Mouse (Mus musculus): Measurements from ENCODE around the gene Hpn. TPM values are rescaled to one million over a fixed set of nuclear protein-coding genes. Genes with fewer than 3 reads are reported as not detected.
A peak's percentile ranks its signal among the peaks of the same experiment; 100 is the strongest.

Hpn gene
- polyA plus RNA-seq, 1 experiment = 22.1 TPM

- WGBS = 92% methylated on average over 10 of the region's 10 CpGs
These were observed 25.9 kb upstream of the Hpn start for GRCm38 (mm10) chr7:31140941-31141340.

DNA sequence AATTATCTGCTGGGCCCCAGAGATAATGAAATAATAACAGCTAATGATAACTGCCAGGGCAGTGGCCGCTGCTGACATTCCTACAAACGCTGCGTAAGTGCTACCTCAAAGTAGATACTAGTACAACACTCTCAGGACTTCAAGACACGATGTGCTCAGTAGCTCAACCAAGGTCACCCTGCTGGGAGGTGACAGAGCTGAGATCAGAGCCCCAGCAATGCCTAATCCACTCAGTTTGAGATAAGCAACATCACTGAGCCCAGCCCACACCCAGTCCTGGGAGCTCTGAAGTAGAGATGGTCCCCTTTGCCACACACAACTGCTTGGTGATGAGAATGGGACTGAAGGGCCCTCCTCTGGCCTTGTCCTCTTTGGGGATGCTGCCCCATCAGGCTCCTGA is 25.2 kb upstream of the Hpn start:
- Histone ChIP-seq H3K4me3 (ENCODE audit: extremely low read depth, insufficient read depth, insufficient read length) (no peak overlapping the region), H3K4me1 (ENCODE audit: control insufficient read depth, insufficient read depth, insufficient read length) (no peaks in the 10 kb centered on the region), H3K27ac (ENCODE audit: insufficient read depth, low read length) (no peak overlapping the region), H3K36me3 (ENCODE audit: control insufficient read depth, insufficient read depth, low read length) (peaks cover 74% of the 10 kb centered on the region), H3K27me3 (ENCODE audit: control insufficient read depth, insufficient read depth, low read length) (no peaks in the 10 kb centered on the region)
- 93% methylated on average over 4 of the region's 4 CpGs for WGBS
- TF ChIP-seq CTCF (IDR thresholded peaks at IDR 0.05; ENCODE audit: extremely low read depth, insufficient read depth, insufficient read length, insufficient replicate concordance) (no peak), POLR2A (IDR thresholded peaks at IDR 0.05; ENCODE audit: low read depth, low read length) (no peak)
- DNase-seq (ENCODE audit: low read depth in 1 of 2, low spot score in 2 of 2) = no peak

More at GRCm38 (mm10) chr7:31140941-31141340, 25.9 kb upstream of the Hpn start:
- no peak overlapping the region for H3K4me3 ChIP-seq (ENCODE audit: extremely low read depth, insufficient read depth, insufficient read length)
- H3K27ac ChIP-seq (ENCODE audit: insufficient read depth, low read length) = no peak overlapping the region
- H3K4me1 ChIP-seq (ENCODE audit: control insufficient read depth, insufficient read depth, insufficient read length) = no peaks in the 10 kb centered on the region
- TF ChIP-seq POLR2A (IDR thresholded peaks at IDR 0.05; ENCODE audit: low read depth, low read length) (no peak), CTCF (IDR thresholded peaks at IDR 0.05; ENCODE audit: extremely low read depth, insufficient read depth, insufficient read length, insufficient replicate concordance) (no peak)
- H3K36me3 ChIP-seq (ENCODE audit: control insufficient read depth, insufficient read depth, low read length) = peaks cover 68% of the 10 kb centered on the region
- H3K27me3 ChIP-seq (ENCODE audit: control insufficient read depth, insufficient read depth, low read length) = no peaks in the 10 kb centered on the region
- no peak for DNase-seq (ENCODE audit: low read depth in 1 of 2, low spot score in 2 of 2)

- Histone ChIP-seq H3K36me3 (ENCODE audit: control insufficient read depth, insufficient read depth, low read length) (peaks cover 79% of the 10 kb centered on the region), H3K27me3 (ENCODE audit: control insufficient read depth, insufficient read depth, low read length) (no peaks in the 10 kb centered on the region), H3K27ac (ENCODE audit: insufficient read depth, low read length) (no peak overlapping the region), H3K4me3 (ENCODE audit: extremely low read depth, insufficient read depth, insufficient read length) (no peak overlapping the region), H3K4me1 (ENCODE audit: control insufficient read depth, insufficient read depth, insufficient read length) (no peaks in the 10 kb centered on the region)
- peak; percentile 84; the same call in 1 of the 2 replicates for TF ChIP-seq CTCF (IDR thresholded peaks at IDR 0.05; ENCODE audit: extremely low read depth, insufficient read depth, insufficient read length, insufficient replicate concordance)
- TF ChIP-seq POLR2A (IDR thresholded peaks at IDR 0.05; ENCODE audit: low read depth, low read length) = no peak
- 60% methylated on average over 5 of the region's 5 CpGs for WGBS
- DNase-seq (ENCODE audit: low read depth in 1 of 2, low spot score in 2 of 2) = peak in 1 of 2 experiments; percentile 74
These were observed 24.7 kb upstream of the Hpn start for GRCm38 (mm10) chr7:31139765-31140164.

GRCm38 (mm10) chr7:31135717-31136116 is 20.6 kb upstream of the Hpn start:
- Histone ChIP-seq H3K4me3 (ENCODE audit: extremely low read depth, insufficient read depth, insufficient read length) (no peak overlapping the region), H3K36me3 (ENCODE audit: control insufficient read depth, insufficient read depth, low read length) (peaks cover 85% of the 10 kb centered on the region), H3K27ac (ENCODE audit: insufficient read depth, low read length) (no peak overlapping the region), H3K27me3 (ENCODE audit: control insufficient read depth, insufficient read depth, low read length) (no peaks in the 10 kb centered on the region), H3K4me1 (ENCODE audit: control insufficient read depth, insufficient read depth, insufficient read length) (no peaks in the 10 kb centered on the region)
- TF ChIP-seq CTCF (IDR thresholded peaks at IDR 0.05; ENCODE audit: extremely low read depth, insufficient read depth, insufficient read length, insufficient replicate concordance) = no peak
- no peak for TF ChIP-seq POLR2A (IDR thresholded peaks at IDR 0.05; ENCODE audit: low read depth, low read length)
- 95% methylated on average over 10 of the region's 10 CpGs for WGBS
- no peak for DNase-seq (ENCODE audit: low read depth in 1 of 2, low spot score in 2 of 2)

DNA sequence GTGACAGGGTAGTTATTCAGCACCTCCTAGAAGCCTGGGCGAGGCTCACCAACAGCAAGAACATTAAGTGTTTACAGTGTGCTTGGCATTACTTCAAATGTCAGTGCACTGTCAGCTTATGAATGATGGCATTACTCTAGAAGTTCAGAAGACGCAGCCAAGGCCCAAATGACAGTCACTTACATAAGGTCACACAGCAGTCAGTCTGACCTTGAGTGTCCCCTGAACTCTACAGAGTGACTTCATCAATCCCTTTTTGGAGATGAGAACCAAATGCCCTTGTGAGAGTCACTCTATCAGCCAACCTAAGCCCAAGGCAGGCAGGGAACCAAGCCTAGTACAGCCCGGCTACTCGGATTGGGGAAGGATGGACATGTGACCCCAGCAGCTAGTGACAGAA is 16.8 kb upstream of the Hpn start:
- Histone ChIP-seq H3K4me1 (ENCODE audit: control insufficient read depth, insufficient read depth, insufficient read length) (peaks cover 5% of the 10 kb centered on the region), H3K27me3 (ENCODE audit: control insufficient read depth, insufficient read depth, low read length) (no peaks in the 10 kb centered on the region; the same call in 1 of the 2 replicates), H3K36me3 (ENCODE audit: control insufficient read depth, insufficient read depth, low read length) (peaks cover 70% of the 10 kb centered on the region), H3K27ac (ENCODE audit: insufficient read depth, low read length) (no peak overlapping the region), H3K4me3 (ENCODE audit: extremely low read depth, insufficient read depth, insufficient read length) (no peak overlapping the region)
- TF ChIP-seq POLR2A (IDR thresholded peaks at IDR 0.05; ENCODE audit: low read depth, low read length) (no peak), CTCF (IDR thresholded peaks at IDR 0.05; ENCODE audit: extremely low read depth, insufficient read depth, insufficient read length, insufficient replicate concordance) (no peak)
- WGBS = 94% methylated on average over 4 of the region's 4 CpGs
- DNase-seq (ENCODE audit: low read depth in 1 of 2, low spot score in 2 of 2) = no peak

DNA sequence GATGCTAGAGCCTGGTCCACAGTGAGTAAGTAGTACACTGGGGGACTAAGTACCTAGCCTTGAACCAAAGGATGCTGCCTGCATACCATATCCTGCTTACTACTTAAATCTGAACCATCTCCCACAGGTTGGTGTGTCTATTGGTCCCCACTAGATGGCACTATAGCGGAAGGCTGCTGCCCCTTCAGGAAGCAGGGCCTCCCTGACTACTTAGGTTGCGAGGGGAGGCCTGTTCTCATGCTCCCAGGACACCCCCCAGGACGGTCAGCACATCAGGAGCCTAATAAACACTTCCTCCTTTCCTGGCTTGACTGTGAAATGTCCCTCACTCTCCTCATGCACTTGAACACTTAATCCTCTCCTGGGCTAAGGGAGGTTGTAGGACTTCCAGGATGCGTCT is 15.8 kb upstream of the Hpn start:
- 28% methylated on average over 4 of the region's 4 CpGs for WGBS
- Histone ChIP-seq H3K27me3 (ENCODE audit: control insufficient read depth, insufficient read depth, low read length) (peaks cover 7% of the 10 kb centered on the region), H3K27ac (ENCODE audit: insufficient read depth, low read length) (no peak overlapping the region), H3K4me3 (ENCODE audit: extremely low read depth, insufficient read depth, insufficient read length) (no peak overlapping the region), H3K4me1 (ENCODE audit: control insufficient read depth, insufficient read depth, insufficient read length) (peaks cover 10% of the 10 kb centered on the region), H3K36me3 (ENCODE audit: control insufficient read depth, insufficient read depth, low read length) (peaks cover 62% of the 10 kb centered on the region)
- TF ChIP-seq CTCF (IDR thresholded peaks at IDR 0.05; ENCODE audit: extremely low read depth, insufficient read depth, insufficient read length, insufficient replicate concordance) (peak; percentile 73; the same call in 1 of the 2 replicates), POLR2A (IDR thresholded peaks at IDR 0.05; ENCODE audit: low read depth, low read length) (no peak)
- DNase-seq (ENCODE audit: low read depth in 1 of 2, low spot score in 2 of 2) = peak in 1 of 2 experiments; percentile 62

DNA sequence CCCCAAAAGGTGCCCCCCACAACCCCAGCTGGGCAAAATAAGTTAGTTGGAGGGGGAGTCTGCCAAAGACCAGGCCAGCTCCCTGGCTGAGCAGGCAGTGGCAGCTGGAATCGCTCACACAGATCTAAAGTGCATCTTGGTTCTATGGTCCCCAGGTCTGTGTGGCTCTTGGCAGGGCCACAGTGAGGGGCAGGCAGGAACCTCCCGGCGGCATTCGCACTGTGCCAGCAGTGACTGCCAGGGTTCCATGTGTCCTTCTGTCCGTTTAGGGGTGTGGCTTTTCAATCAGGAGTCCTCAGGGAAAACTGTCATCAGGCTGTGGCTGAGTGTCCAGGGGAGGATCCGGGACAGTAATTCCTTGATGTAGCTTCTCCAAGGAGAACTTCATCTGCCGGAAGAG is 15.1 kb upstream of the Hpn start:
- Histone ChIP-seq H3K27ac (ENCODE audit: insufficient read depth, low read length) (no peak overlapping the region), H3K4me1 (ENCODE audit: control insufficient read depth, insufficient read depth, insufficient read length) (peaks cover 10% of the 10 kb centered on the region), H3K4me3 (ENCODE audit: extremely low read depth, insufficient read depth, insufficient read length) (no peak overlapping the region), H3K36me3 (ENCODE audit: control insufficient read depth, insufficient read depth, low read length) (peaks cover 56% of the 10 kb centered on the region), H3K27me3 (ENCODE audit: control insufficient read depth, insufficient read depth, low read length) (peaks cover 7% of the 10 kb centered on the region)
- TF ChIP-seq POLR2A (IDR thresholded peaks at IDR 0.05; ENCODE audit: low read depth, low read length) = no peak
- TF ChIP-seq CTCF (IDR thresholded peaks at IDR 0.05; ENCODE audit: extremely low read depth, insufficient read depth, insufficient read length, insufficient replicate concordance) = no peak
- DNase-seq (ENCODE audit: low read depth in 1 of 2, low spot score in 2 of 2) = no peak
- WGBS = 94% methylated on average over 7 of the region's 7 CpGs
